Mouse (Mus musculus) 3T3-L1 (cell line): ENCODE data around the gene Chaf1b.

ENCODE experiments used
- DNase-seq: peaks from one replicate; pipeline ENCODE4 v3.0.0-alpha.2; 2015; ENCODE audit warnings: low read depth, low spot score

The Chaf1b gene

DNA sequence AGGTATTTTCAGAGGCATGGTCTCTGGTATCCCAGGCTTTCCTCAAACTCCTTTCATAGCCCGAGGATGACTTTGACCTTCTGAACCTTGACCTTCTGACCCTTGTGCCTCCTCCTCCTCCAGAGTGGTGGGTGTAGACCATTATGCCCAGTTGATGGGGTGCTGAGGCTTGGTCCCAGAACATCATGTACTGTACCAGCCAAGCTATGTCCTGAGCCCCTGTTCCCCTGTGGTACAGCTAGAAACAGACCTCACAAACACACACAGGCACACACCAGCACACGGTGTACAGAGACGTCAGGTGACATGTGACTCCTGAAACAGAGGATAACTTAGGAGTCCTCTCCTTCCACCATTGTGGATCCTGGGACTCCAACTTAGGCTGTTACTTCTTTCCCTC lies 29.1 kb downstream of the Chaf1b start:
- peak; percentile 30 for DNase-seq

DNA sequence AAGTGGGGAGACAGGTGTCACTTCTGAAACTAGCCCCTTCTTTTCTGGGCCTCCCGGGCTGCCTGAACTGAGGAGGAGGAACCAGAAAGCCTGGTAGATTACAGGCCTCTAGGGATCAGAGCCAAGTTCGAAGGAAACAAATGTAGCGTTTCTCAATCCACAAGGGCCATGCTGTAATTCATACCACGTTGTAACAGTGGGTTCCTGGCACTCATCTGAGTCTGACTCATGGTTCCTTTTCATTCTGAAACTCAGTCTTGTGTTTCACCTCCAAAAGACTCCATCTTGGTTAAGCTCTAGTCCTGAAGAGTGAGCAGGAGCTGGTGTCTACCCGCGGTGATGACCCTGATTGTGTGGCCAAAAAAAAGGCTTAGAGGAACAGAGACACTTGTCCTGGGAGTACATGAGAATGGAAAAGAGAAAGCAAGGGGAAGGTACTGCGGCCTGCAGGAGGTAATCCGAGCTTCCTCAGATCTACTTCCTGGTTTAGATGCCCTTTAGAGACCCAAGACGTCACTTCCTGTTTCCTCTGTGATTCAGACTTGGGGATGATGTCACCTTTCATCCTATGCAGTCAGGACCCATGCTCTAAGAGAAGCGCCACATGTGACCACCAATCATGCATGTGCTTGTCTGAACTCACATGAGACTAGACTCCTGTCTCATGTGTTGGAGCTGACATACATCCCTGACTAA lies 30.3 kb downstream of the Chaf1b start:
- DNase-seq, result peak; percentile 98

DNA sequence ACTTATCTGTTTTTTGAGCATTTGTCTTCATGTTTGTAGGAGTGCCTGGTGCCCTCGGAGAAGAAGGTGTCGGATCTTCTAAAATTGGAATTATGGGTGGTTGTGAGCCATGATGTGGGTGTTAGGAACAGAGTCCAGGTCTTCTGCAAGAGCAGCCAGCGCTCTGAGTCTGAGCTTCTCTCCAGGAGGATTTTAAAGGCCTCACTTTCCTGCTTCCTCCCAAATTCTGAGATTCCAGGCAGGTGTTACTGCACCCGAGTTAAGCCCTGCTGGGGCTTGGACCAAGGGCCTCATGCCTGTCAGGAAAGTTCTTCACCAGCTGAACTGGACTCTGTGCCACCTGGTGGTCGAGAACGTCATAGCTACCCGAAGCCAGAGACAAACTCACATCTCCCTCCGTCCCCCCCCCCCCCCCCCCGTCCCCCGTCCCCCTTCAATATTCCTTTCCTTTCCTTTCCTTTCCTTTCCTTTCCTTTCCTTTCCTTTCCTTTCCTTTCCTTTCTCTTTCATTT lies 31.7 kb downstream of the Chaf1b start:
- peak; percentile 83 for DNase-seq

DNA sequence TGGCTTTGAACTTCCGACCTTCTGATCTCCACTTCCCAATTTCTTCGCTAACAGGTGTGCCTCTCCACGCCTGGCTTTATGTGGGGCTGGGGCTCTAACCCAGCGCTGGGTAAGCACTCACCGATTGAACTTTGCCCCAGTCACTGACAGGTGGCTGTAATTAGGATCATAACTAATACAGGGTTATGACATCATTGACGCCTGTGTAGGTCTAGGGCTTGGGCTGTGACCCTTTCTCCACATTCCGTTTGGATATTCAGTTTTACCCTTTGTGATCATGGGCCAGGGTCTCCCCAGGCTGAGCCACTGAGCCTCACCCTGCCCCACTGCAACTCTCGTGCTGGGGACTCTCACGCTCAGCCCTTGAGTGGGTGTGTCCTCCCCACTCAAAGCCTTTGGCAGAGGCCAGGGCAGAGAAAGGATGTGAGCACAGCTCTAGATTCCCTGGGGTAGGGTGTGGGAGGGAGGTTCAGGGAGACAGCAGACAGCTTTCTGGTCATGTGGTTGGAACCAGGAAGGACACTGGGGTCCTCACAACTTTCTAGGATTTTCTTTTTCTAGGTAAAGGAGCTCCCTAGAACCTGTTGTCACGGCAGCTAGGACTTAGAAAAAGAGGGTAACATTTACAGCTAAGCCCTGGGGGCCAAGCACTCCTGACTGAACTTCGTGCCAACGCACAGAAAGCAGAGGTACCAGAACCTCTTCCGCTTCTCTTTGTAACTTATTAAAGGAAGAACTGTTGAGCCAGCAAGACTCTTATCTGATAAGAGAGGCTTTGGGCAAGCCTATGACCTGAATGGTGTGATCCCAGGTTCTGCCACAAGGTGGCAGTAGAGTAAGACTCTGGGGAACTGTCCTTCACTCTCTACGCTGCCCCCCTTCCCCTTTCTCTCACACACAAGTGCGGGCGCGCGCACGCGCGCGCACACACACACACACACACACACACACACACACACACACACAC lies 34.3 kb downstream of the Chaf1b start:
- DNase-seq, result peak; percentile 96

DNA sequence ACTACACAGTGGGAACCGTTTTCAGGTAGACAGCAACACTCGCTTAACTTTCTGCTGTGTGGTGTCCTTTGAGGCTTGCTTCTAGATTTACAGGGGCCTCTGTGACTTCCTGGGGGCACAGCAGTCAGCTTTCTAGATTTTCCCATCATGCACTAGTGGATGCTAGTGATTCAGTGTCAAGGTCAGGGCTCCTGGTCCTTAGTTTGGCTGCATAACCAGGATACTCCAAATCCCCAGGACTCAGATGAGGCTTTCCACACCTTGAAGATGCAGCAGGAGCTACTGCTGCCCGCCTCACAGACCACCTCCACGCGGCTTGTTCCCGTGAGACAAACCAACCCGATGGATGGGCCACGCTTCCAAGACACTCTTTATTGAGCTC lies 35.0 kb downstream of the Chaf1b start:
- no peak for DNase-seq

DNA sequence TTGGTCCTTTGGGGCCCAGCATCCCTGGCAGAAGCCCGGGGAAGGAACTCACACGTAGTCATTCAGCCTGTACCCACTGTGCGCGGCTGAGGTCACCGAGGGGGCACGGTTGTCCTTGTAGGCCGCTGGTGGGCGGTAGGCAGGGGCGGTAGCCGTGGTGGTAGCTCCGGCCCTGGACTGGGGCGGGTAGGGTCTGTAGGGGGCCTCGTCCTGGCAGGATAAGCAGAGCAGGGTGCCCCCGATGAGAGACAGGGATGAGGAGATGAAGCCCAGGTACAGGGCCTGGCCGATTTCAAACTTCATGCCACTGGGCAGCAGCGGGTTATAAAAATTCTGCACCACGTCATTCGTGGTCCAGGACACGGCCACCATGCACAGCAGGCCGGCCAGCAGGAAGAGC lies 35.5 kb downstream of the Chaf1b start:
- DNase-seq, result no peak

DNA sequence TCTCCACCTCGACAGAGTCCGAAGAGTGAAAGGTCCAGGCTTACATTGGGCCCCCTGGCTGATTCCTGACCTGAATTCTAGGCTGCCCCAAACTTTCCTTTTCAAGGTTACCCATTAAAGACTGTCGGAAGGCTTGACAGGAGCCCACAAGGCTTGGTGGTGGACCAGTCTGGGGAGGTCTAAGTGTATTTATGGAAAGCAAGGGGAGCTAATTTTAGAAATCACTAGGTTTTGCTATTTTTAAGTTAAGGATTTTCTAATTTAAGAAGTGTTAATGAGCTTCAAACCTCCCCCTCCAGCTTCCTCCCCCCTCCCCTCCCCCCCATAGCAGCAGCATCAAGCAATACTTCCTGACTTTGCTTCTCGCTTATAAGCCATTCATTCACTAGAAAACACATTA lies 37.0 kb downstream of the Chaf1b start:
- no peak for DNase-seq

DNA sequence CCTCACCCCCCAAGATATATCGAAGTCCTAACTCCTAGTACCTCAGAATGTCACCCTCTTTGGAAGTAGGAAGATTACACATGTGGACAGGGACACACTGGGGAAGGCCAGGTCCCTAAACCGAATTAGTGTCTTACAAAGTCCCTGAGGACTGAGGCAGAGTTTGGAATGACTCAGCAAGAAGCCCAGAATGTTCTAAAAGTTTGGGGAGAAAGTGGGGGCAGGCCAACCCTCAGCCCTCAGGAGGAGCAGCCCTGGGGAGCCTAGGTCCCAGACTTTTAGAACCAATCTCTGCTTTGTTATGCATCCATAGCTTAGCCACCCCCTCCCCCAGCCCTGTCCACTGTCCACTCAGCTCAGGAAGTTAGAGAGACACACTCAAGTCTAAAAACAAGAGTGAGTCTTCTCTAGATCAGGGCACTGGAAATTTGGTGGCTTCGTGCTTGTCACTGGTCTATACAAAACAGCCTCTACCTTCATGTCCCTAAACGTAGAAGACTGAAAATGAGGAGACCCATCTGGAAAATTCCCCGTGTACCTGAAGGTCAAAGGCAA lies 39.2 kb downstream of the Chaf1b start:
- no peak for DNase-seq

DNA sequence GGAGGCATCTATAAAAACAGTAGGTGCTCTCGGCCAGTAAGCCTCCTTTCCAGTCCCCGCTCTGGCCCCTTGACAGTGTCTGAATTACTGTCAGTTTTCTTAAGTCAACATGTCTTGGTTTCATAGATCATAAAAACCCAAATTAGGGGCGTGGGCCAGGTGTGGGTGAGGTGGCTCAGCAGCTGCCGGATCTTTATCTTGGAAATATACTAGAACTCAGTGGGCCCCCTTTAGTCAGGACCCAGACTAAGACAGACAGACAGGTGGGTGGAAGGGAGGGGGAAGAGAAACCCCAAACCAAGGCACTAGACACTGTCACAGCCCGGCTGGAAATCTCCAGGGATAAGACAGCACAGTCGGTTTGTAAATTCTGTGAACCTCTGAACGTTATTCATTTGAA lies 40.1 kb downstream of the Chaf1b start:
- DNase-seq, result no peak

DNA sequence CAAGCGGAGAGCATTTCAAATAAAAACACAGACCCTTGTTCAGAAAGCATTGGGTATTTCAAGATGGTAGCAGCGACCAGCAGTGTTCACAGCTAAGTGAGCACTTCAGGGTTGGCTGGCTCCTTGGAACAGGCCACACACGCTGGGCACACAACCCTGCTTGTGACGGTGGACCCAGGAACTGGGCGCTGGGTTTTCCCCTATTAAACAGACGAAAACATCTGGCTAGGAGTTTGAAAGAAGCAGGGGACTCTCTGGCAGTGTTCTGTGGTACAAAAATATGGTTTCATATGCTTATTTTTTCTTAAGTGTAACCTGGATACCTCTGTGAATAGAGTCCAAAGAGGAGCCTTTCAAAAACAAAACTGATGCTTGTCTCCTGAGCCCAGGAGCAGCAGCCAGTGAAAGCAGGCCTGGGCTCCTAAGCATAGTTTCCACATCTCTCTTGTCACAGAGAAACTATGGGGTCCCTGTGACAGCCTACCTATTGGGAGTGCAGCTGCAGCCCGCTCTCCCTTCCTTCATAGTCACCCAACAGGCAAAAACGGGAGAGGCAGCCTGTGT lies 42.1 kb downstream of the Chaf1b start:
- no peak for DNase-seq

DNA sequence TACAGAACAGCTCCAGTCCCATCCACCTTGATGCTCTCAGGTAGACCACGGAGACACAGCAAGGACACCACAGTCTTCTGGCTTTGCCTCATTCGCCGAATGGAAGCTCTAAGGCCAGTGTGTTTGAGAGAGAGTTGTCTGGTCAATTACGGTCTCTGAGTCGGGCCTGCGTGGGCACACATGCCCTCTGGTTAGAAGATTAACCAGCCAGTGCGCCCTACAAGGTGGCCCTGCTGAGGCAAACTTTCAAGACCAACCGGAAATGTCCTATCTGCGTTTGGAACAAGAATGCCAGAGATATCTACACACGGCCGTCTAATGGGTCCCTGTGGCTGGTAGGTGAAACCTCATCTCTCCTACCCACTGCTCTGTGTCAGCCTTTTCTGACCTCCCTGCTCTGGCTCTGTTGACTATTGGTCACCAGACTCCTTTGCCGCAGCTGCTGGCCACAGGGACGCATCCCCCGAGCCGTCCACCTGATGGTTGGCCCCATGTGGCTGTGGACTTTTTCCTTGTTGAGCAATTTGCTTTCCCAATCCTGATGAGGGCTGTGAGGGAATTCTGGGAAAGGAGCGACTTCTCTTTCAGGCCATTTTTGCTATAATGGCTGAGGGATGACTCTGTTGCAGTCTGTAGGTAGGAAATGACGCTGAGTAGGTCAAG lies 45.8 kb downstream of the Chaf1b start:
- no peak for DNase-seq

DNA sequence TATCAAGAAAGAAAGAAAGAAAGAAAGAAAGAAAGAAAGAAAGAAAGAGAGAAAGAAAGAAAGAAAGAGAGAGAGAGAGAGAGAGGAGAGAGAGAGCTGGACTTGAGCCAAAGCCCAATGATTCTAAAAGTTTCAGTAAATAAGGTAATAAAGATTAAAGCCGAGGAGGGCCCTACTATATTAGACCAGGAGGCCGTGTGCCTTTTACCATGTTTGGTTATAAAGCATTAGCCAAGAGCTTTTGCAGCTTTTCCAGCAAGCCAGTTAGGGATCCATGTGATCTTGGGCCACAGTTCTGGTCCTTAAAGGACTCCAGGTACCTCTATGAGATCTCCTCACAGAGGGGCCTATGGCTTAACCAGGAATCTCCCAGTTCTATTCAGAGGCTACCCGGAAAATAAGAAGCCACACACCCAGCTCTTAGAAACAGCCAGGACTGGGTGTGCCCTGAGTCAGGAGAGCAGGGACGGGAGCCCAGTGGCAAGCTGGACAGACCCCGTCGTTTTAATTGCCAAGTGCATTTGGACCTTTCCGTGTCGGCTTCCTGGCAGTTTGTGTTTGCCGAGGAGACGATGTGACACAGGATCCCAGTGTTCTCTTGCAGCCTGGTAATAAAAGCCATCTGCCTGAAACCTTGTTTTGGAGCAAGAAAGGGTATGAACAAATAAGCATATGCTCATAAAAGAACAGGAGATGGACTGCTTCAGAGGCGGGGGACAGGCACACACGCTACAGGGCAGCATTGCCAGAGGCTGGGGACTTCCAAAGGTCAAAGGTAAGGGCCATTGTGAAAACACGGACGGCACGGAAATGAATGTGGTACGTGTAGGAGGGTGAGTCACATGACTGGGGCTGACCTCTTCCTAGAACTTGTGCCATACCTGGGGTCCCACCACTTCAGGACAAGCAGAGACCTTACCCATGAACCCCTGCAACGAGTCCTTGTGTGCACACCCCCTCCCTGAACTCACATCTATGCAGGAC lies 48.8 kb downstream of the Chaf1b start:
- DNase-seq, result no peak

DNA sequence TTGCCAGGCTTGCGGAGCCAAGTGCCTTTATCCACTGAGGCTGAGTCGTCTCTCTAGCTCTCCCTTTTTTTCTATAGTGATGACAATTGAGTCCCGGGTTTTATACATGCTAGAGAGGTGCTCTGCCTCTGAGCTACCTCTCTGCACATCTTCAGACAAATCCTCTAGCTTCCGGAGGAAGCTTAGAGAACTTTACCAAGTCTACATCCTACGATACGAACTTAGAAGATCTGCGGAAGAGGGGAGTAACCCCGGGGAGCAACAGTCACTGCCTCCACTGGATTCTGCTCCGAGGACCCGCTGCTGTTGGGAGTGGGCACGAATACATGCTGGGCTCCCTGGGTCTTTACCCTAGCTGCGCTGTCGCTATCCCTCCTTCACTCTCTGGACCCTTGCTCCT lies 50.9 kb downstream of the Chaf1b start:
- DNase-seq, result no peak

DNA sequence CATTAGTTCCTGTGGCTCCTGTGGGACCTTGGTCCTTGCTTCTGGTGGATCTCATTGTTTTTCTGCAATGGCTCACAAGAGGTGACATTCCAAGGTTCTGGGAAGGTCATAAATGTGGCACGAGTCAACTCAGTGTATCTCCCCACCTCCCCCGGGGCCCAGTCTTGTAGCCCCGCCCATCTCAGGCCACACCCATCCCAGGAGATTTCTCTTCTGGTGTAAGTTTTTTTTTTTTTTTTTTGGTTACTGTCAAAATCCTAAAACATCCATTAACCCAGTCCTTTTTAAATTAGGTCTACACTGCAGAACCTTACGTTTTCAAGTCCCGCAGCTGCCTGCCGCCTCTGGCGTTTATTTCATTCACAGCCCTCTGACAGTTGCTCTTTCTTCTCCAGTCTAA lies 51.3 kb downstream of the Chaf1b start:
- no peak for DNase-seq

DNA sequence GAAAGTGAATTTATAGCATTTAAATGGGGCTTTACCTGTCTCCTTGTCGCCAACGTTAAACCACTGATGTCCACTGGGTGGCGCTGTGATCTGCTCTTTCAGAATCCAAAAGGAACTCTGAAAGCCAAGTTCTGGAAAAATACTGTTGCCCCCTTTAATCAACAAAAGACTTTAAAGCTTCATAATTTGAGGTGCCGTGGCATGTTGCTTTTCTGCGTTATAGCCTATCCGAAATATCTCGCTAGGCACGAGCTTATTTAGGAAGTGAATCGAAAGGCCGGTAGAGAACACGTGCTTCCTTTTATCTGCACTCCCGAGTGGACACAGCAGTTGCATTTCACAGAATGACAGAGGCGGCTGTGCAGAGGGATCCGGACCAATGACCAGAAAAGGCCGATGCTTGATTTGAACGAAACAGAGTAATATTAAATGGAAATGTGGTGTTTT lies 54.7 kb downstream of the Chaf1b start:
- DNase-seq, result peak; percentile 88

DNA sequence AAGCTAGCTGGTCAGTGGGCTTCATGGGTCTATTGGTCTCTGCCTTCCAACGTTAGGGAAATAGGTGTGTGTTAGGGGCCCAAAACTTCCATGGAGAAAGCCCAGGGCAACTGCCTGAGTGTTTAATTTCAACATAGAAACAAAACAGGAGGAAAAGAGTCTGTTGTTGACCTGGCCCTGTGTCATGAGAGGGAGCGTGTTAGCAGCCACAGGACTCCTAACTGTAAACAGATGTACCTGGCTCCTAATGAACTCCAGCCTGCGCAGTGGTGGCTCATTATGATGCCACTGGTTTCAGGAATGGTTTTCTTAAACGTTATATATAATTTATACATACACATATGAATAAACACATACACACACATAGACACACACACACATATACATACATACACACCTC lies 56.3 kb downstream of the Chaf1b start:
- DNase-seq, result no peak

DNA sequence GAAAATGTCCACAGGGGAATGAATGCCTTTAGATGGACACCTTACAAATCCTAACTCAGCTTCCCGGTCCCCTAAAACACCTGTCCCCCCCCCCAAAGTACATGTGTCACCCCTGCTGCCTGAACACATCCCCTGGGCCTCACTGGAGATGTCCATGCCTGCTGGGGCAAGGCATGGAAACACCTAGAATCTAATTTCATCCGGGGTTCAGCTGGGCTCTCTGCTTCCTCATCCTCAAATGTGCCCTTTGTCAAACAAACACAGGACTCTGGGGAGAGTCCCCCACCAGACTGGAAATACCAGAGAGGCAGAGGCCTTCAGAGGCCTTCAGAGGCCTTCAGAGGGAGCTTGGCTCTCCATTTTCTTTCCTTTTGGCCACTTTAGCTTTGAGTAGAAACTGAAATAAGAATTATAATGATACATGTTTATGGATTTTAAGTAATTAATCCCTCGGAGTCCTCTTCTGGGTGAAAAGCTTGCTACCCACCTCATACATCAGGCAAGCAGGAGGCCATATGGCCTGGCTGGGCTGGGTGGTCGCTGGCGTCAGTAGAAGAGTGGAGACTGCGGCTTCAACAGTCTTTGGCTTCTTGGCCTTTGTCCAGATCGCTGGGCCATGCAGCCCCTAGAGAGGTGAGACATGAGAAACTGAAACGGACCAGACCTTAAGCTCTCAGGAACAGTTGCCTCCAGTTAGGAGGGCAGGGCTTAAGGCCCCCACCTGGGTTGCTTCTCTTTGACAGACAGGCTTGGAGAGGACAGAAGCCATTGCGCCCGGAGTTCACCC lies 58.3 kb downstream of the Chaf1b start:
- no peak for DNase-seq

DNA sequence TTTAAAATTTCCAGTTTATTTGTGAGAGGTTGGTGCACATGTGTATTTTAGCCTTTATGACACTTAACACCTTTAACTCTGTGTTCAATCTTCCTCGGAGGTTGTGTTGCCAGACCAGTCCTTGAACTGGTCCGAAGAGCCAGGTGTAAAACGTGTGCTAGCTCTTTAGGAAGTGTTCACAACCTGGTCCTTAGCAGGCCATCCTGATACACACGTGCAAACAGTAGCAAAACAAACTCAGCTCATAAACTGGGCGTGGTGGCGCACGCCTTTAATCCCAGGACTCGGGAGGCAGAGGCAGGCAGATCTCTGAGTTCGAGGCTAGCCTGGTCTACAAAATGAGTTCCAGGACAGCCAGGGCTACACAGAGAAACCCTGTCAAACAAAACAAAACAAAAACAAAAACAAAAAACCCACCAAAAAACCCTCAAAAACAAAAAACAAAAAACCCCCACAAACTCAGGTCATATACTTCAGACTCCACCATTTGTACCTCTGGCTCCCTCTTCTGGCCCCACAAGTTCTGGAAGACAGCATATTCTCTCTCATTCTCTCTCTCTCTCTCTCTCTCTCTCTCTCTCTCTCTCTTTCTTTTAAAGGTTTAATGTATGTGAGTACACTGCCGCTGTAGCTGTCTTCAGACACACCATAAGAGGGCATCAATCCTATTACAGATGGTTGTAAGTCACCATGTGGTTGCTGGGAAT lies 59.2 kb downstream of the Chaf1b start:
- DNase-seq, result no peak

DNA sequence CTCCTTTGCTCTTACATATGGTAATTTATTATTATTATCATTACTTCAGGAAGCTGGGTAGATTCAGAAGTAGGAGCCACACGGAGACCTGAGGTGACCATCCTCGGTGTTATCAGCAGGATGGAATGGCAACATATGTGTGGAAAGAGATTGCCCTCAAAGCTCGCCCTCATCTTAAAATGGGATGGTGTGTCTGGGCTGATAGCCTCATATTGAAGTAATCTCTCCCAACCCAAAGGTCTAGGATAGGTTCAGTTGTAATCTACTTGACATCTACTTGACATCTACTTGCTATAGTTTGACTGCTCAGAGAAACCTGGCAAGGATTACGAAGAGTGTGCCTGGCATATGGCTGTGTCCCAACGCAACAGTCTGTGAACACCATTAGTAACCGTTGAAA lies 60.6 kb downstream of the Chaf1b start:
- DNase-seq, result no peak
